Mouse (Mus musculus): Measurements from ENCODE around the gene Nmbr. TPM values are rescaled to one million over a fixed set of nuclear protein-coding genes. Genes with fewer than 3 reads are reported as not detected.

The Nmbr gene
- 1 to 10 TPM; 3.7 to 5.8 TPM for total RNA-seq (2021)
- long read RNA-seq, partial matches to known transcripts: 0 of 1 reads
- long read RNA-seq, other reads (novel, unspliced or antisense): 0 of 1 reads

DNA sequence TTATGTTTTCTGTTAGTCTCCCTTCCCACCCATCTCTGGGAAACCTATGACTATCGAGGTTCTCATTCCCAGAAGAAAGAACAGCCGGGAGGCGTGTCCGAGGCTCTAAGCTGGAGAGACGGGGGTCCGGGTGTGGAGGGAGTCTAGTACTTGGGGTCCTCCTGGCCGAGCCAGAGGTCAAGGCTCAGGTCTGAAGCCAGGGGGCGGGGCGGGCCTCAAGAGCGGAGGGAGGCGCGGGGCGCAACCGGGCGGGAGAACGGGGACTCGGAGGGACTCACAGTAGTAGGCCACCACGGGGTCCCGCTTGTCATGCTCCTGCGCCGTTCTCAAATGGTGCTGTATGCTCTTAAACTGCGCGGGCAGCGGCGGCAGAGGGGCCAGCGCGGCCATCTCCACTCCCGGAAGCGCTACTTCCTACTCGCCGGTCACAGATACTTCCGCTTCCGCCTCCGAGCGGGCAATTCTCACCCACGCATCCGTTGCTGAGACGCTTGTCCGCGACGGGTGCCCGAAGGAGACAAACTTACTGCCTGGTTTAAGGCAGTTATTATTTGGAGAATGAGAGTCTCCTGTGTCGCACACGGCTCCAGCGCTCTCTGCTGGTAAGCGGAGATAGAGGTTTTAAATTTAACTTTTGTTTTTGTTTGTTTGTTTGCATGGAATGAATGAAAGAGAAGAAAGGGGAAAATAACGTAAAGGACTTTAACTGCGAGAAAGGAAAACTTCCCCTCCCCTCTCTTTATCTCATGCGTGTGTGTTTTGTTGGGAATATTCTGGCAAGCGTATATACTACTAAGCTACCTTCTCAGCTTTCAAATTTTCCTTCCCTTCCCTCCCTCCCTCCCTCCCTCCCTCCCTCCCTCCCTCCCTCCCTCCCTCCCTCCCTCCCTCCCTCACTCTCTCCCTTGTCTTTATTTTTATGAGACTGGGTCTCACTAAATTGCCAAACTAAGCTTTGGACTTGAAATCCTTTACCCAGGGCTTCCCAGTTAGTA, at the start of gene Nmbr, which contains the start of gene Vta1:
TSS of gene Nmbr (plus strand) at position 520 of the 995 bp plus-strand sequence.
TSS of gene Vta1 (minus strand) at position 489 of the 995 bp plus-strand sequence.
- peak; percentile 99 to 100 for DNase-seq (ENCODE audit: low spot score in 2 of 2)

DNA sequence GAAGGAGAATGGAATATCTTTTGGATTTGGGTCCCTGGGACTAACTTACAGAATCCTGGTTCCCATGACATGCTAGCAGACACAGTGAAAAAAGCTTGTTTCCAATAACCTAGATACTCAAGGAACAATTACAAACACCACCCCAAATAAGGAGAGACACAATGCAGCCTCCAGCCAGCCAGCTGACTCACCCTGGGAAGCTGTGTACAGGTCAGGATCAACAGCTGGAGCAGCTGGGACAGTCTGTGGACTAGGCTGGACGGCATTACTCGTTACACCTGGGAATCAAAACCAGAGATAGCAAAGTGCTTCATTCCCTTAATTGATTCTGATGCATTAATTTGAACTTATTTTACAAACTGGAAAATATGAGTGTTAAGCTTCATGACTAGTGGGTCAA, 44.5 kb upstream of the Nmbr start:
- no peak for DNase-seq (ENCODE audit: low spot score in 2 of 2)

GRCm38 (mm10) chr10:14666147-14666546, 39.2 kb upstream of the Nmbr start:
- no peak for DNase-seq (ENCODE audit: low spot score in 2 of 2)

DNA sequence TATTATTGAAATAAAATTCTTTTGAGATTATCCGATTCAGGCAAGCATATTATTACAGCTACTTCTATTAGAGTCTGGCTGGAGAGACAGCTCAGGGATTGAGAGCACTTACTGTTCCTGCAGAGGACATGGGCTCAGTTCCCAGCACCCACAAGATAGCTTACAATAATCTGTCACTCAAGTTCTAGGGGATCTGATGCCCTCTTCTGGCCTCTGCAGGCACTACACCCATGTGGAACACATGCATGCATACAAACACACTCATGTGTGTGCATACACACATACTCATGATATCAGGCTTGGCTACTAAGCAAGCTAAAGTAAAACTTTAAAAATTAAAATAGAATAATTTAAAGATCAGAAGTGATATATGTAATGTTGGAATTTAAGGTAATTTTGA, 19.7 kb upstream of the Nmbr start:
- no peak for DNase-seq (ENCODE audit: low spot score in 2 of 2)

DNA sequence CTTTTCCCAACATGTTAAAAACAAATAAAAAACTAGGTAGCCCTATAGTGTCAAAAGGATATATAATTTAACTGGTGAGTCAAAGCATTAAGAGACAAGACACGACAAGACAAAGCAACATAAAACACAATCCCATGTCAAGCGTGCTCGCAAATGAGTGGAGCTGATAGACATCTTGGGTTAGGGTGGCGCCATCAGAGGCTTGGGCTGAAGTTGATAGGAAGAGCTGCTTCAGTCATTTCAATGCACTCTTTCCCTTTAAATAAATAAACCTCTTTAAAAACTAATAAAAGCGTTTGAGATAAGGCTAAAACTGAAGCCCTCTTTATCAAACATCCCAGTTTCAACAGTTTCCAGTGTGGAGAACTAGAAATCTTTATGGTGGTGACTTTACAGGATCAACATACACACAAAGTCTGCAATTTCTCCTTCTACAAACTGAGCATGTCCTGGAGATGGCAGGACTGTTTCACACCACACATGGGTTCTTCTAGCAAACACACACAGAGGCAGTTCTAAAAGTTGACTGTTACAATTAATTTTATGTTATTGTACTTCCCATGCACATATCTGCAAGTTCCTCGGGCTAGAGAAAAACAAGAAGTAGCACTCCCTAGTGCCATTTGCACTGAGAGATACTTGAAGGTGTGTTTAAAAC, 16.5 kb upstream of the Nmbr start:
- no peak for DNase-seq (ENCODE audit: low spot score in 2 of 2)

GRCm38 (mm10) chr10:14690349-14690748, 15.0 kb upstream of the Nmbr start:
- DNase-seq (ENCODE audit: low spot score in 2 of 2): no peak

- no peak for DNase-seq (ENCODE audit: low spot score in 2 of 2)
These were observed 2.2 kb upstream of the Nmbr start for GRCm38 (mm10) chr10:14703239-14703638.

GRCm38 (mm10) chr10:14703830-14704420, 1.5 kb upstream of the Nmbr start:
- no peak for DNase-seq (ENCODE audit: low spot score in 2 of 2)

- no peak for DNase-seq (ENCODE audit: low spot score in 2 of 2)
These were observed 12.7 kb downstream of the Nmbr start, which contains the start of gene Gje1 for GRCm38 (mm10) chr10:14718114-14718513. Gene Gje1 (minus strand): TSS chr10:14718214.

- DNase-seq (ENCODE audit: low spot score in 2 of 2): peak; percentile 50 to 83
These were observed 20.3 kb downstream of the Nmbr start for GRCm38 (mm10) chr10:14725671-14726070.

- peak; percentile 3 to 87 for DNase-seq (ENCODE audit: low spot score in 2 of 2)
These were observed 28.9 kb downstream of the Nmbr start for GRCm38 (mm10) chr10:14734285-14734684.

- peak in 1 of 2 experiments; percentile 19 for DNase-seq (ENCODE audit: low spot score in 2 of 2)
These were observed 54.5 kb downstream of the Nmbr start for GRCm38 (mm10) chr10:14759665-14760558.

DNA sequence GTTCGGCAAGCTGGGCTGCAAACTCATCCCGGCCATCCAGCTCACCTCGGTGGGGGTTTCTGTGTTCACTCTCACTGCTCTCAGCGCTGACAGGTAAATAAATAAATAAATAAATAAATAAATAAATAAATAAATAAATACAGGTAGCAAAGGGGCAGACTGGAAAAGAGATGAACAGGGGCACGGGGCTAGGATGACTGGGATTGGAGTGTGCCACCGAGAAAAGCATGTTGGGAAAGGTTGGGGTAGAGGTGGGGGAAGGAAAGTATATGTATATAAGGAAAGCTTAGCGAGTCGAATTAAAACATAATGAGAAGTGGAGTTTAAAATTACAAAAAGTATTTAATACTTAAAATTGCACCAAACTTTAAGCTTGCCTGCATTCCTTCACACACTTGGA, 55.2 kb downstream of the Nmbr start:
- DNase-seq (ENCODE audit: low spot score in 2 of 2): no peak

DNA sequence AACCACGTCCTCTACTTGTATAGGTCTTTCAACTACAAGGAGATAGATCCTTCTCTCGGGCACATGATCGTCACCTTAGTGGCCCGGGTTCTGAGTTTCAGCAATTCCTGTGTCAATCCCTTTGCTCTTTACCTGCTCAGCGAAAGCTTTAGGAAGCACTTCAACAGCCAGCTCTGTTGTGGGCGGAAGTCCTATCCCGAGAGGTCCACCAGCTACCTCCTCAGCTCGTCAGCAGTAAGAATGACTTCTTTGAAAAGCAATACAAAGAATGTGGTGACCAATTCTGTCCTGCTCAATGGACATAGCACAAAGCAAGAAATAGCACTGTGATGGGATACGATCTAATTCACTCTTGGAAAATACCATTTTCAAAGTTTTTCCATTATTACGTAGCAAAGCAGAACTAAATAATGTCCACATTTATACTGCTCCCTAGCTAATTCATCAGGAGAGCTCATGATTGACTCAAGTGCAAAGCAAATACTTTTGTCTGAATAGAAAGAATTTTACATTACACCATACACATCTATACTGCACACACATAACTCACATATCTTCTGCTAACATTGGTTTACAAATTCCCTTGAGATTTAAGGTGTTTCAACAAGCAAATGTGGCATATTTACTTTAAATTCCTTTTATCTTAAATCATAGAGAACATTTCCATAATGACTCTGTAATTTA, 65.0 kb downstream of the Nmbr start:
- no peak for DNase-seq (ENCODE audit: low spot score in 2 of 2)

DNA sequence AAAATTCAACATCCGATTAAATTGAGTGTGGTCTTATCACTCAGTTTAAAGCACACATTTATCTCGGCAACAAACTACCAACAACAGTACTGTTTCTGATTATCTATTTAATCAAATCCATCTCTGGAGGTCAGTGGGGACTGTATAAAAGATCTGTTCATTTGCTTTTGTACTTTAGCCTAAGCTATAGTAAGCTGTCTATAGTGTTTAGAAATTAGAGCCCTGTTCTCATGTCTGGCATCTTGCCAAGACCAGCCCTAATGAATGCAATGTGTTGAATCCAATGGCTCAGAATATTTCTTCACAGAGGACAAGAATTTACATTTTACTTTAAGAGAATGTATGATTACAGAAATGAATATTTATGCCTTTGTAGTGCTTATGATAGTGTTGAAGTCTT, 69.1 kb downstream of the Nmbr start:
- no peak for DNase-seq (ENCODE audit: low spot score in 2 of 2)

DNA sequence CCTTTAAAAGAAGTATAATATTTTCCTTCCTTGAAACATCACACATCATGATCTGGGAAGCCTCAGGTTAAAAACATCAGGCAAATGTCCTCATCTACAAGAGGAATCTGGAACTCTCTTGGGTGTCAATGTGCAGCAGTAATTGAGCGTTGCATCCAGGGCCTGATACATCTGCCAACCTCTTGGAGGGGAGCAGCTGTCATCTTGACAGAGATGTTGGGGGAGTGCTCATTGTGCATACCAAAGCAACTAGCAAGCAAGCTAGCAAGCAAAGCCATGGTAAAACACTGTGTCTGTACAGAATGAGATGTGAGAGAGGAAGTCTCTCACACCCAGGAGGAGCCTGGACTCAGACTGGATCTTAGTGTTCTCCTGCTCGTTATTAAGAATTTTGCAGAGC, 84.6 kb downstream of the Nmbr start:
- peak in 1 of 2 experiments; percentile 11 for DNase-seq (ENCODE audit: low spot score in 2 of 2)

- DNase-seq (ENCODE audit: low spot score in 2 of 2): no peak
These were observed 111.6 kb downstream of the Nmbr start for GRCm38 (mm10) chr10:14816970-14817369.
